Mouse (Mus musculus) heart, embryonic 10.5 days (tissue): ENCODE data around the gene Pigq. TPM values are rescaled to one million over a fixed set of nuclear protein-coding genes. Genes with fewer than 3 reads are reported as not detected.

Experiments
- DNase-seq: peaks from one replicate; pipeline ENCODE4 v3.0.0-alpha.2; 2017; ENCODE audit warnings: low spot score
- H3K27ac ChIP-seq: fragments of 300-500 bp; sonication (generic); 2 replicates; pipeline ENCODE4 v1.5.1; 2016; ENCODE audit warnings: mild to moderate bottlenecking
- H3K27me3 ChIP-seq: fragments of 300-500 bp; sonication (generic); 2 replicates; pipeline ENCODE4 v1.6.1; 2016; ENCODE audit warnings: mild to moderate bottlenecking; ENCODE audit not compliant: poor library complexity, insufficient read depth, severe bottlenecking
- H3K36me3 ChIP-seq: fragments of 300-500 bp; sonication (generic); 2 replicates; pipeline ENCODE4 v1.6.1; 2016; ENCODE audit warnings: mild to moderate bottlenecking, moderate library complexity
- H3K4me1 ChIP-seq: fragments of 300-500 bp; sonication (generic); 2 replicates; pipeline ENCODE4 v1.6.1; 2016; ENCODE audit warnings: mild to moderate bottlenecking
- H3K4me3 ChIP-seq: fragments of 300-500 bp; sonication (generic); 2 replicates; pipeline ENCODE4 v1.5.1; 2016; ENCODE audit warnings: mild to moderate bottlenecking, moderate library complexity
- H3K9me3 ChIP-seq: fragments of 300-500 bp; sonication (generic); 2 replicates; pipeline ENCODE4 v1.6.1; 2016; ENCODE audit warnings: mild to moderate bottlenecking, moderate library complexity
- WGBS: fragments of 180-500 bp; shearing (Covaris S2); methylation state at CpG from one replicate; pipeline ENCODE4 v1.1.7; 2016; 5-methylcytosine and 5-hydroxymethylcytosine counted together
- polyA plus RNA-seq: library from polyadenylated mRNA; unstranded; fragments of >200 nt; fragmentation: Nextera tagmentation; extraction: Ambion mirVana; gene quantifications from 2 replicates; pipeline ENCODE4 v1.2.1, GENCODE M21; 2016

Pigq gene
- polyA plus RNA-seq, 1 experiment from 2014 or later = 71.8 TPM

- DNase-seq = no peak
- H3K27ac ChIP-seq = peak overlapping the region; percentile 66; the same call in 1 of the 2 replicates
- H3K4me1 ChIP-seq = peaks cover 58% of the 10 kb centered on the region
- WGBS = 88% methylated on average over 8 of the region's 8 CpGs
- no peak overlapping the region for H3K4me3 ChIP-seq
- H3K9me3 ChIP-seq = no peaks in the 10 kb centered on the region
- H3K36me3 ChIP-seq = peaks cover 56% of the 10 kb centered on the region
- no peaks in the 10 kb centered on the region for H3K27me3 ChIP-seq
Measured at GRCm38 (mm10) chr17:25883268-25883667, 61.5 kb downstream of the Pigq start.

- no peak overlapping the region for H3K4me3 ChIP-seq
- peak overlapping the region; percentile 66; the same call in 1 of the 2 replicates for H3K27ac ChIP-seq
- WGBS = 25% methylated on average over 5 of the region's 5 CpGs
- no peak for DNase-seq
- H3K27me3 ChIP-seq = no peaks in the 10 kb centered on the region
- H3K9me3 ChIP-seq = no peaks in the 10 kb centered on the region
- H3K4me1 ChIP-seq = peaks cover 58% of the 10 kb centered on the region
- peaks cover 56% of the 10 kb centered on the region for H3K36me3 ChIP-seq
Measured at GRCm38 (mm10) chr17:25882306-25882705, 62.4 kb downstream of the Pigq start.

- Histone ChIP-seq H3K27me3 (no peaks in the 10 kb centered on the region), H3K4me3 (no peak overlapping the region), H3K36me3 (peaks cover 56% of the 10 kb centered on the region), H3K4me1 (peaks cover 62% of the 10 kb centered on the region), H3K9me3 (no peaks in the 10 kb centered on the region), H3K27ac (peak overlapping the region; percentile 66)
- 40% methylated on average over 4 of the region's 4 CpGs for WGBS
- no peak for DNase-seq
Measured at GRCm38 (mm10) chr17:25881691-25882090, 63.0 kb downstream of the Pigq start.

- WGBS = 13% methylated on average over 5 of the region's 5 CpGs
- Histone ChIP-seq H3K9me3 (no peaks in the 10 kb centered on the region), H3K27ac (peak overlapping the region; percentile 66), H3K4me3 (no peak overlapping the region), H3K27me3 (no peaks in the 10 kb centered on the region), H3K4me1 (peaks cover 69% of the 10 kb centered on the region), H3K36me3 (peaks cover 56% of the 10 kb centered on the region)
- no peak for DNase-seq
Measured at GRCm38 (mm10) chr17:25880913-25881641, 63.7 kb downstream of the Pigq start.

- Histone ChIP-seq H3K27ac (peak within 1 kb of the TSS; percentile 66), H3K27me3 (no peaks in the 10 kb centered on the region), H3K9me3 (no peaks in the 10 kb centered on the region), H3K4me3 (no peak within 1 kb of the TSS), H3K36me3 (peaks cover 54% of the 10 kb centered on the region), H3K4me1 (peaks cover 71% of the 10 kb centered on the region)
- WGBS = 42% methylated on average over 5 of the region's 5 CpGs
- DNase-seq = no peak
Measured at GRCm38 (mm10) chr17:25880196-25880910, 64.4 kb downstream of the Pigq start, which contains the start of gene Wfikkn1. Gene Wfikkn1 (minus strand): TSS chr17:25880858.

GRCm38 (mm10) chr17:25879750-25880149 is 65.0 kb downstream of the Pigq start:
- Histone ChIP-seq H3K4me3 (no peak overlapping the region), H3K36me3 (peaks cover 48% of the 10 kb centered on the region), H3K9me3 (no peaks in the 10 kb centered on the region), H3K4me1 (peaks cover 71% of the 10 kb centered on the region), H3K27ac (peak overlapping the region; percentile 66; the same call in 1 of the 2 replicates), H3K27me3 (no peaks in the 10 kb centered on the region)
- DNase-seq = no peak
- WGBS = 81% methylated on average over 8 of the region's 8 CpGs

GRCm38 (mm10) chr17:25879261-25879660 is 65.5 kb downstream of the Pigq start:
- no peak overlapping the region for H3K4me3 ChIP-seq
- H3K9me3 ChIP-seq = no peaks in the 10 kb centered on the region
- H3K27ac ChIP-seq = no peak overlapping the region
- peaks cover 74% of the 10 kb centered on the region for H3K4me1 ChIP-seq
- no peaks in the 10 kb centered on the region for H3K27me3 ChIP-seq
- DNase-seq = no peak
- 66% methylated on average over 4 of the region's 4 CpGs for WGBS
- peaks cover 43% of the 10 kb centered on the region for H3K36me3 ChIP-seq

- Histone ChIP-seq H3K27ac (no peak overlapping the region), H3K27me3 (no peaks in the 10 kb centered on the region), H3K36me3 (peaks cover 37% of the 10 kb centered on the region), H3K9me3 (no peaks in the 10 kb centered on the region), H3K4me3 (no peak overlapping the region), H3K4me1 (peaks cover 77% of the 10 kb centered on the region)
- DNase-seq = no peak
- WGBS = 93% methylated on average over 19 of the region's 19 CpGs
Measured at GRCm38 (mm10) chr17:25878611-25879180, 66.0 kb downstream of the Pigq start.

GRCm38 (mm10) chr17:25877741-25878610 is 66.8 kb downstream of the Pigq start:
- no peak overlapping the region for H3K27ac ChIP-seq
- peaks cover 70% of the 10 kb centered on the region for H3K4me1 ChIP-seq
- no peak for DNase-seq
- WGBS = 91% methylated on average over 32 of the region's 32 CpGs
- H3K4me3 ChIP-seq = no peak overlapping the region
- H3K27me3 ChIP-seq = no peaks in the 10 kb centered on the region
- no peaks in the 10 kb centered on the region for H3K9me3 ChIP-seq
- peaks cover 30% of the 10 kb centered on the region for H3K36me3 ChIP-seq

GRCm38 (mm10) chr17:25877025-25877424 is 67.7 kb downstream of the Pigq start:
- Histone ChIP-seq H3K4me3 (no peak overlapping the region), H3K4me1 (peaks cover 62% of the 10 kb centered on the region), H3K9me3 (no peaks in the 10 kb centered on the region), H3K36me3 (peaks cover 21% of the 10 kb centered on the region), H3K27me3 (no peaks in the 10 kb centered on the region), H3K27ac (no peak overlapping the region)
- 90% methylated on average over 3 of the region's 3 CpGs for WGBS
- no peak for DNase-seq
